ENCODE assay signal across 27 mouse cellular contexts in the genomic region with DNA sequence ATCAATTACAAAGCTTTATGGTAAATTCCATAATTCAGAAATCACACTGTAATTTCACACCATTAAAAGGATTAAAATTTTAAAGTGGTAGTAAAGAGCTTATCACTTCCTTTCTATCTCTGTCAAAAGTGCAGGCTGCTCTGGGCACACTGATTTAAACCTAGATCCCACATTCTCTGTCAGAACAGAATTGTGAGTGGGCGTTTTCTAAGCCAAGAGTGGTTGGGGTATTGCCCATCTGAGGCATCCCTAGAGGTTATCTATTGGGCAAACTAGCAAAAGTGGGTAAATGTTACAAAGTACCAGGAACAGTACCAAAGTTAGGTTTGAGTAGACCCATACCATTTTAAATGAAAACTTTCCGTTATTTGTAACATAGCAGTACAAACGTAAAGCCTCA. TPM values are rescaled to one million over a fixed set of nuclear protein-coding genes. Genes with fewer than 3 reads are reported as not detected.
"Had no signal": no experiment of that assay in that cellular context is flagged by ENCODE, and none has a peak within 500 bp of the region (broad histone marks: within the 10 kb centered on the region; RNA-seq: fewer than 3 reads in every experiment).

No protein-coding gene starts in this region.

- H3K27ac ChIP-seq: limb, embryonic 12.5 days; limb, embryonic 15.5 days; liver, embryonic 14.5 days; macrophage; midbrain, embryonic 10.5 days; midbrain, embryonic 13.5 days; stomach, postnatal 0 days had no signal

- H3K36me3 ChIP-seq: midbrain, embryonic 13.5 days had no signal

- H3K9ac ChIP-seq: limb, embryonic 12.5 days; limb, embryonic 15.5 days; liver, embryonic 14.5 days; liver, postnatal 0 days; lung, embryonic 14.5 days; midbrain, embryonic 13.5 days had no signal

- H3K27me3 ChIP-seq: limb, embryonic 12.5 days; limb, embryonic 15.5 days; midbrain, embryonic 13.5 days had no signal

- H3K4me3 ChIP-seq: limb, embryonic 12.5 days; limb, embryonic 15.5 days; midbrain, embryonic 10.5 days; midbrain, embryonic 13.5 days had no signal

- H3K9me3 ChIP-seq: limb, embryonic 12.5 days; limb, embryonic 15.5 days; midbrain, embryonic 10.5 days; midbrain, embryonic 13.5 days had no signal

- ATAC-seq: liver, postnatal 0 days; lung, postnatal 0 days; midbrain, embryonic 13.5 days; midbrain, embryonic 16.5 days had no signal

- H3K4me1 ChIP-seq: limb, embryonic 12.5 days; limb, embryonic 15.5 days; midbrain, embryonic 10.5 days; midbrain, embryonic 13.5 days had no signal

- DNase-seq: kidney, adult 9 months; kidney, postnatal 14 days; kidney, postnatal 4 days; left cerebral cortex, postnatal 4 days; liver, postnatal 0 days; lung, embryonic 14.5 days; right cerebral cortex, postnatal 4 days; thymus, adult 2 months; thymus, postnatal 14 days; thymus, postnatal 4 days had no signal

RNA-seq across cellular contexts. Expression of gene Ube2d2b, which starts 51.1 kb away (rescaled TPM):
- total RNA-seq: layer of hippocampus, adult 18-20 months; layer of hippocampus, postnatal 14 days; left cerebral cortex, adult 8-10 months; left cerebral cortex, postnatal 14 days; left cerebral cortex, postnatal 4 days had no signal
- polyA plus RNA-seq: limb, embryonic 15.5 days; macrophage; neural tube, embryonic 11.5 days; stomach, postnatal 0 days had no signal

RNA-seq across cellular contexts. Expression of gene Gfi1, which starts 52.9 kb away (rescaled TPM):
- total RNA-seq: layer of hippocampus, adult 18-20 months; layer of hippocampus, postnatal 14 days; left cerebral cortex, adult 8-10 months; left cerebral cortex, postnatal 14 days had no signal
- polyA plus RNA-seq: kidney, embryonic 16.5 days; limb, embryonic 12.5 days; midbrain, embryonic 10.5 days; midbrain, embryonic 13.5 days; midbrain, embryonic 16.5 days; neural tube, embryonic 11.5 days; neural tube, embryonic 14.5 days; stomach, embryonic 14.5 days had no signal
